Mouse (Mus musculus): ENCODE data around the gene F11.

GRCm38 (mm10) chr8:45253586-45253985, 8.2 kb downstream of the F11 start:
- TF ChIP-seq CTCF (IDR thresholded peaks at IDR 0.05; ENCODE audit: insufficient read depth, low read length) = no peak
- TF ChIP-seq POLR2A (IDR thresholded peaks at IDR 0.05; ENCODE audit: borderline replicate concordance, extremely low read depth, low read depth, low read length) = no peak

Data from lung, adult 2 months (tissue).